Mouse (Mus musculus) CH12.LX (cell line): ENCODE measurements around the gene Il17a. TPM values are rescaled to one million over a fixed set of nuclear protein-coding genes. Genes with fewer than 3 reads are reported as not detected.

Experiments
- DNase-seq: peaks from one replicate; pipeline ENCODE4 v3.0.0-alpha.2; 2013; ENCODE audit errors: extremely low read depth
- H3K27ac ChIP-seq: 2 replicates; pipeline ENCODE4 v1.5.1; 2012; ENCODE audit warnings: low read depth, mild to moderate bottlenecking, control low read depth, moderate library complexity; ENCODE audit not compliant: insufficient read depth
- H3K27me3 ChIP-seq: replicated peaks from 2 replicates; pipeline ENCODE3; 2012; ENCODE audit warnings: inconsistent platforms
- H3K36me3 ChIP-seq, 2 experiments: replicated peaks in 1 of 2; 2 replicates each; pipeline versions ENCODE3 to v1.6.1; 2012; ENCODE audit warnings: inconsistent platforms in 1 of 2, low read length in 1 of 2, mild to moderate bottlenecking in 1 of 2, mixed read lengths in 1 of 2, moderate library complexity in 1 of 2; ENCODE audit not compliant: control insufficient read depth in 1 of 2, insufficient read depth in 1 of 2
- H3K4me1 ChIP-seq, 2 experiments: 2 replicates each; pipeline ENCODE4 v1.6.1; 2012; ENCODE audit warnings: inconsistent platforms in 1 of 2, moderate library complexity in 1 of 2; ENCODE audit not compliant: insufficient read depth in 2 of 2, control insufficient read depth in 1 of 2
- H3K4me2 ChIP-seq: 2 replicates; pipeline ENCODE4 v1.6.1; 2012; ENCODE audit warnings: low read depth, mild to moderate bottlenecking, control low read depth; ENCODE audit not compliant: poor library complexity, insufficient read depth, severe bottlenecking
- H3K4me3 ChIP-seq, 3 experiments: fragments of 150-350 bp in 1 of 3; sonication (generic) in 1 of 3; replicated peaks in 1 of 3; 2 replicates each; pipeline versions ENCODE3 to v1.5.1; 2011 to 2012; ENCODE audit warnings: low read depth in 2 of 3, low read length in 2 of 3, mild to moderate bottlenecking in 2 of 3, moderate library complexity in 2 of 3, control low read depth in 1 of 3, improper control_type of control experiment in 1 of 3, inconsistent platforms in 1 of 3, mixed read lengths in 1 of 3; ENCODE audit not compliant: poor library complexity in 1 of 3
- H3K79me2 ChIP-seq: replicated peaks from 2 replicates; pipeline ENCODE4 v1.6.1; 2012; ENCODE audit warnings: mild to moderate bottlenecking, moderate library complexity; ENCODE audit not compliant: control insufficient read depth, poor library complexity, insufficient read depth, severe bottlenecking; ENCODE audit errors: extremely low read depth
- H3K9ac ChIP-seq: 2 replicates; pipeline ENCODE4 v1.6.1; 2012; ENCODE audit warnings: low read depth, mild to moderate bottlenecking, control low read depth, moderate library complexity; ENCODE audit not compliant: insufficient read depth
- H3K9me3 ChIP-seq: replicated peaks from 2 replicates; pipeline ENCODE3; 2012; ENCODE audit warnings: low read length, inconsistent platforms, mixed read lengths
- BHLHE40 ChIP-seq: IDR thresholded peaks from 2 replicates; pipeline ENCODE4 v1.6.1; 2011; ENCODE audit warnings: mild to moderate bottlenecking, low read depth, low read length, improper control_type of control experiment
- CHD1 ChIP-seq: IDR thresholded peaks from 2 replicates; pipeline ENCODE4 v1.6.1; 2012; ENCODE audit warnings: low read depth, low read length, improper control_type of control experiment, inconsistent platforms
- CTCF ChIP-seq, 2 experiments: IDR thresholded peaks in 1 of 2; conservative IDR thresholded peaks in 1 of 2; 2 replicates each; pipeline ENCODE4 v1.5.1; 2011 to 2012; ENCODE audit warnings: low read depth in 2 of 2, low read length in 2 of 2, improper control_type of control experiment in 1 of 2, inconsistent platforms in 1 of 2, mild to moderate bottlenecking in 1 of 2, moderate library complexity in 1 of 2
- E2F4 ChIP-seq: IDR thresholded peaks from 2 replicates; pipeline ENCODE4 v1.6.1; 2011; ENCODE audit warnings: low read depth, low read length, improper control_type of control experiment; ENCODE audit not compliant: insufficient replicate concordance
- ELF1 ChIP-seq: IDR thresholded peaks from 2 replicates; pipeline ENCODE4 v1.6.1; 2014; ENCODE audit warnings: low read depth, mild to moderate bottlenecking, inconsistent platforms, low read length, improper control_type of control experiment
- EP300 ChIP-seq: IDR thresholded peaks from 2 replicates; pipeline ENCODE4 v1.6.1; 2011; ENCODE audit warnings: low read length, improper control_type of control experiment
- ETS1 ChIP-seq: conservative IDR thresholded peaks from 2 replicates; pipeline ENCODE4 v1.6.1; 2012; ENCODE audit warnings: low read depth, mild to moderate bottlenecking, inconsistent platforms, low read length, improper control_type of control experiment, moderate library complexity
- GABPA ChIP-seq: IDR thresholded peaks from 2 replicates; pipeline ENCODE4 v1.6.1; 2012; ENCODE audit warnings: low read depth, low read length, improper control_type of control experiment, inconsistent platforms; ENCODE audit not compliant: insufficient replicate concordance
- HCFC1 ChIP-seq: IDR thresholded peaks from 2 replicates; pipeline ENCODE4 v1.6.1; 2012; ENCODE audit warnings: low read depth, mild to moderate bottlenecking, inconsistent platforms, low read length, improper control_type of control experiment
- IRF4 ChIP-seq: IDR thresholded peaks from 2 replicates; pipeline ENCODE4 v1.6.1; 2014; ENCODE audit warnings: low read depth, mild to moderate bottlenecking, inconsistent platforms, low read length, improper control_type of control experiment
- JUN ChIP-seq: IDR thresholded peaks from 2 replicates; pipeline ENCODE4 v1.6.1; 2011; ENCODE audit warnings: low read depth, mild to moderate bottlenecking, low read length, improper control_type of control experiment, moderate library complexity; ENCODE audit not compliant: insufficient read depth
- JUND ChIP-seq: conservative IDR thresholded peaks from 2 replicates; pipeline ENCODE4 v1.6.1; 2011; ENCODE audit warnings: low read depth, low read length, improper control_type of control experiment
- KAT2A ChIP-seq: IDR thresholded peaks from 2 replicates; pipeline ENCODE4 v1.6.1; 2012; ENCODE audit warnings: low read length, improper control_type of control experiment, inconsistent platforms; ENCODE audit not compliant: insufficient replicate concordance
- MAFK ChIP-seq: IDR thresholded peaks from 2 replicates; pipeline ENCODE4 v1.6.1; 2011; ENCODE audit warnings: low read length, improper control_type of control experiment; ENCODE audit not compliant: insufficient replicate concordance
- MAX ChIP-seq: IDR thresholded peaks from 2 replicates; pipeline ENCODE4 v1.6.1; 2011; ENCODE audit warnings: low read length, improper control_type of control experiment
- MAZ ChIP-seq: IDR thresholded peaks from 2 replicates; pipeline ENCODE4 v1.6.1; 2012; ENCODE audit warnings: low read depth, mild to moderate bottlenecking, inconsistent platforms, low read length, improper control_type of control experiment, moderate library complexity
- MEF2A ChIP-seq: IDR thresholded peaks from 2 replicates; pipeline ENCODE4 v1.6.1; 2014; ENCODE audit warnings: low read depth, mild to moderate bottlenecking, inconsistent platforms, low read length, improper control_type of control experiment, borderline replicate concordance
- MXI1 ChIP-seq: IDR thresholded peaks from 2 replicates; pipeline ENCODE4 v1.6.1; 2011; ENCODE audit warnings: mild to moderate bottlenecking, low read depth, low read length, improper control_type of control experiment
- MYC ChIP-seq: IDR thresholded peaks from 2 replicates; pipeline ENCODE4 v1.6.1; 2011; ENCODE audit warnings: low read depth, mild to moderate bottlenecking, improper control_type of control experiment, low read length
- NELFE ChIP-seq: IDR thresholded peaks from 2 replicates; pipeline ENCODE4 v1.6.1; 2011; ENCODE audit warnings: low read depth, low read length, improper control_type of control experiment
- PAX5 ChIP-seq: IDR thresholded peaks from 2 replicates; pipeline ENCODE4 v1.6.1; 2012; ENCODE audit warnings: low read length, inconsistent platforms, mixed read lengths
- POLR2A ChIP-seq: IDR thresholded peaks from 2 replicates; pipeline ENCODE4 v1.6.1; 2011; ENCODE audit warnings: low read depth, mild to moderate bottlenecking, improper control_type of control experiment, low read length
- POLR2AphosphoS2 ChIP-seq: IDR thresholded peaks from 2 replicates; pipeline ENCODE4 v1.6.1; 2011; ENCODE audit warnings: low read depth, low read length, improper control_type of control experiment
- RAD21 ChIP-seq: IDR thresholded peaks from 2 replicates; pipeline ENCODE4 v1.6.1; 2011; ENCODE audit warnings: low read depth, mild to moderate bottlenecking, low read length, improper control_type of control experiment, moderate library complexity
- RCOR1 ChIP-seq: conservative IDR thresholded peaks from 2 replicates; pipeline ENCODE4 v1.6.1; 2012; ENCODE audit warnings: low read depth, mild to moderate bottlenecking, inconsistent platforms, low read length, improper control_type of control experiment
- SIN3A ChIP-seq: IDR thresholded peaks from 2 replicates; pipeline ENCODE4 v1.6.1; 2012; ENCODE audit warnings: low read length, improper control_type of control experiment, inconsistent platforms
- SMC3 ChIP-seq: IDR thresholded peaks from 2 replicates; pipeline ENCODE4 v1.6.1; 2011; ENCODE audit warnings: low read depth, low read length, improper control_type of control experiment
- TBP ChIP-seq: conservative IDR thresholded peaks from 2 replicates; pipeline ENCODE4 v1.6.1; 2011; ENCODE audit warnings: low read depth, low read length, improper control_type of control experiment
- UBTF ChIP-seq: IDR thresholded peaks from 2 replicates; pipeline ENCODE4 v1.6.1; 2012; ENCODE audit warnings: low read depth, mild to moderate bottlenecking, inconsistent platforms, low read length, improper control_type of control experiment, moderate library complexity
- USF1 ChIP-seq: IDR thresholded peaks from 2 replicates; pipeline ENCODE4 v1.6.1; 2014; ENCODE audit warnings: low read depth, mild to moderate bottlenecking, inconsistent platforms, low read length, improper control_type of control experiment
- USF2 ChIP-seq: conservative IDR thresholded peaks from 2 replicates; pipeline ENCODE4 v1.6.1; 2011; ENCODE audit warnings: low read depth, low read length, improper control_type of control experiment
- ZKSCAN1 ChIP-seq: IDR thresholded peaks from 2 replicates; pipeline ENCODE4 v1.6.1; 2012; ENCODE audit warnings: low read depth, inconsistent platforms, low read length, improper control_type of control experiment, borderline replicate concordance
- ZNF384 ChIP-seq: IDR thresholded peaks from 2 replicates; pipeline ENCODE4 v1.6.1; 2012; ENCODE audit warnings: low read depth, low read length, improper control_type of control experiment, inconsistent platforms
- dilution Hi-C: fragments of 300-500 bp; cut with MboI; formaldehyde crosslinking; loops from 2 replicates; pipeline ENCODE4 v1.14.3; 2020; ENCODE audit warnings: low sequenced_read_pairs; ENCODE audit not compliant: extremely low pct_unique_long_range_greater_than_20kb, extremely low pct_ligation_motif_present
- in situ Hi-C: fragments of 300-500 bp; cut with MboI; formaldehyde crosslinking; loops from 3 replicates; pipeline ENCODE4 v1.14.3; 2019; ENCODE audit warnings: low sequenced_read_pairs, low pct_ligation_motif_present, low pct_unique_long_range_greater_than_20kb, mixed read lengths
- polyA plus RNA-seq: library from polyadenylated mRNA; unstranded; fragments of >175 nt; gene quantifications from 2 replicates; pipeline ENCODE4 v1.2.1, GENCODE M21; 2012; ENCODE audit warnings: low read depth; ENCODE audit not compliant: insufficient read length
- total RNA-seq, 2 experiments: library from RNA; depleted of rRNA; stranded (reverse); fragments of 300-350 nt in 1 of 2; fragments of >200 nt in 1 of 2; gene quantifications; 2 replicates each; pipeline ENCODE4 v1.2.3; 2012 to 2014

Il17a gene
- total and polyA plus RNA-seq, 3 experiments: 0.13 to 0.39 TPM; not detected in 1

- dilution Hi-C loops: no loop called here
- no peak for TF ChIP-seq USF1
- no peak for TF ChIP-seq ELF1
- TF ChIP-seq KAT2A: no peak
- no peak for TF ChIP-seq ETS1
- no peak for TF ChIP-seq ZKSCAN1
- no peak for TF ChIP-seq JUND
- TF ChIP-seq UBTF: no peak
These were observed 26.9 kb downstream of the Il17a start for GRCm38 (mm10) chr1:20757586-20757985.

GRCm38 (mm10) chr1:20759799-20760198, 29.1 kb downstream of the Il17a start:
- no peak overlapping the region for H3K27ac ChIP-seq
- in situ Hi-C loops: no loop called here
- no peaks in the 10 kb centered on the region for H3K9me3 ChIP-seq
- dilution Hi-C loops: no loop called here
- no peaks in the 10 kb centered on the region for H3K27me3 ChIP-seq
- H3K36me3 ChIP-seq: no peaks in the 10 kb centered on the region
- H3K4me3 ChIP-seq: no peak overlapping the region
- H3K4me1 ChIP-seq: peaks cover 2 to 29% of the 10 kb centered on the region in 2 experiments; a peak in 2 of 4 replicates
- H3K4me2 ChIP-seq: 0 out of 2 replicates have a peak overlapping the region, but pooled peaks have one; percentile 0
- DNase-seq: peak; percentile 63
- H3K79me2 ChIP-seq: no peaks in the 10 kb centered on the region
- H3K9ac ChIP-seq: no peak overlapping the region
- TF ChIP-seq POLR2AphosphoS2 (no peak), MAX (peak; percentile 82), MAZ (no peak), CTCF (conservative IDR thresholded peaks at IDR 0.05 in 1 of 2, IDR thresholded peaks at IDR 0.05 in 1 of 2; ENCODE audit: low read depth in 2 of 2, low read length in 2 of 2) (no peak), HCFC1 (no peak; the same call in 1 of the 2 replicates), RCOR1 (no peak), CHD1 (no peak), MYC (0 out of 2 replicates have a peak, but pooled peaks have one; percentile 38), TBP (0 out of 2 replicates have a peak, but pooled peaks have one; percentile 24), MEF2A (no peak), RAD21 (no peak), ZKSCAN1 (no peak), POLR2A (no peak), JUN (no peak), BHLHE40 (peak; percentile 17; the same call in 1 of the 2 replicates), USF2 (no peak), GABPA (no peak), ELF1 (no peak), NELFE (no peak), MXI1 (peak; percentile 77), SMC3 (no peak), E2F4 (no peak), MAFK (no peak), UBTF (no peak), IRF4 (peak; percentile 62; the same call in 1 of the 2 replicates), JUND (no peak), KAT2A (no peak), EP300 (peak; percentile 51; the same call in 1 of the 2 replicates), SIN3A (0 out of 2 replicates have a peak, but pooled peaks have one; percentile 46), ZNF384 (no peak), PAX5 (no peak), USF1 (no peak)

More at GRCm38 (mm10) chr1:20757586-20757985, 26.9 kb downstream of the Il17a start:
- Histone ChIP-seq H3K27me3 (no peaks in the 10 kb centered on the region), H3K4me2 (no peak overlapping the region), H3K4me3 (no peak overlapping the region), H3K4me1 (peaks cover 2 to 29% of the 10 kb centered on the region in 2 experiments; a peak in 2 of 4 replicates), H3K27ac (no peak overlapping the region), H3K9me3 (no peaks in the 10 kb centered on the region), H3K9ac (no peak overlapping the region), H3K79me2 (no peaks in the 10 kb centered on the region), H3K36me3 (no peaks in the 10 kb centered on the region)
- DNase-seq: no peak
- in situ Hi-C loops: no loop called here
